In the genomic region with DNA sequence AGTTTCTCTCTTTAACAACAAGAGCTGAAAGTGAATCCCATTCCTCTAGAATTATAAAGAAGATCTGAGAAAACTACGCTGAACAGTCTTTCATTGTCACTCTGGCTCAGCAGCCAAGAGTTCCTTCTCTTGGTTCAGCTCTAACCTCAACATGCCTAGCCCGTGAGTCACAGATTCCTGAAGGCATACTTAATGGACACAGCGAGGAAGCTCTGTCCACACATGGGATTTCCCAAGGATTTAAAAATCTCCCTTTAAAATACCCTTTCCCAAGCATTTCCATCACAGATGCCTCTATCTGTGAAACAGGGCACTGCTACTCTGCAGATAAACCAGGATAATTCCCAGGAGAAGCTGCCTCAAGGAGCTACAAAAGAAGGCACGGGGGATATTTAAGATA, we compare ENCODE assay signal across 12 mouse cellular contexts. TPM values are rescaled to one million over a fixed set of nuclear protein-coding genes. Genes with fewer than 3 reads are reported as not detected.
DNase-seq lines count a peak whose midpoint lies in the region; ATAC-seq and TF ChIP-seq lines count a peak whose summit lies in the region.
"Had no signal": no experiment of that assay in that cellular context is flagged by ENCODE, and none has a peak within 500 bp of the region (broad histone marks: within the 10 kb centered on the region; RNA-seq: fewer than 3 reads in every experiment).

No protein-coding gene starts in this region.

- no peaks in the 10 kb centered on the region for H3K27me3 ChIP-seq in kidney, postnatal 0 days (ENCODE audit: insufficient read depth, low read length)
- no peaks in the 10 kb centered on the region for H3K27me3 ChIP-seq in kidney, embryonic 15.5 days
- no peaks in the 10 kb centered on the region for H3K27me3 ChIP-seq in heart, embryonic 12.5 days (replicated peaks)
- H3K27me3 ChIP-seq in lung, embryonic 16.5 days (ENCODE audit: control insufficient read depth, insufficient read depth, low read depth, low read length): no peaks in the 10 kb centered on the region
- H3K27me3 ChIP-seq: embryonic facial prominence, embryonic 15.5 days had no signal

- H3K27ac ChIP-seq in kidney, postnatal 0 days: no peak overlapping the region
- H3K27ac ChIP-seq in kidney, embryonic 15.5 days: no peak overlapping the region
- H3K27ac ChIP-seq in heart, embryonic 12.5 days (ENCODE audit: poor library complexity, severe bottlenecking): peak overlapping the region; percentile 70
- no peak overlapping the region for H3K27ac ChIP-seq in lung, embryonic 16.5 days (ENCODE audit: low read length)
- H3K27ac ChIP-seq: embryonic facial prominence, embryonic 15.5 days; hindbrain, postnatal 0 days; liver, embryonic 14.5 days had no signal

- TF ChIP-seq CTCF in kidney, postnatal 0 days (IDR thresholded peaks at IDR 0.05; ENCODE audit: low read depth): peak; percentile 15; the same call in 1 of the 2 replicates

- H3K9ac ChIP-seq in kidney, postnatal 0 days (ENCODE audit: low read depth, low read length): no peak overlapping the region
- H3K9ac ChIP-seq in kidney, embryonic 15.5 days: no peak overlapping the region
- H3K9ac ChIP-seq in heart, embryonic 12.5 days: no peak overlapping the region
- no peak overlapping the region for H3K9ac ChIP-seq in lung, embryonic 16.5 days (ENCODE audit: low read length)
- H3K9ac ChIP-seq: embryonic facial prominence, embryonic 15.5 days; liver, embryonic 14.5 days had no signal

- 61% methylated on average over 4 of the region's 4 CpGs for WGBS in kidney, postnatal 0 days
- 73% methylated on average over 4 of the region's 4 CpGs for WGBS in kidney, embryonic 15.5 days
- WGBS in heart, embryonic 12.5 days: 23% methylated on average over 4 of the region's 4 CpGs
- WGBS in lung, embryonic 16.5 days: 49% methylated on average over 4 of the region's 4 CpGs

- no peak overlapping the region for H3K4me3 ChIP-seq in kidney, postnatal 0 days (replicated peaks; ENCODE audit: low read depth, low read length)
- no peak overlapping the region for H3K4me3 ChIP-seq in kidney, embryonic 15.5 days (replicated peaks)
- no peak overlapping the region for H3K4me3 ChIP-seq in heart, embryonic 12.5 days
- no peak overlapping the region for H3K4me3 ChIP-seq in lung, embryonic 16.5 days (ENCODE audit: low read length)
- H3K4me3 ChIP-seq: embryonic facial prominence, embryonic 15.5 days had no signal

- H3K4me1 ChIP-seq in kidney, postnatal 0 days (replicated peaks; ENCODE audit: insufficient read depth, low read length): no peaks in the 10 kb centered on the region
- H3K4me1 ChIP-seq in kidney, embryonic 15.5 days: no peaks in the 10 kb centered on the region
- H3K4me1 ChIP-seq in heart, embryonic 12.5 days (replicated peaks): peaks cover 14% of the 10 kb centered on the region; the same call in 1 of the 2 replicates
- no peaks in the 10 kb centered on the region for H3K4me1 ChIP-seq in lung, embryonic 16.5 days (replicated peaks; ENCODE audit: control insufficient read depth, insufficient read depth, low read length)

- DNase-seq in kidney, postnatal 0 days (ENCODE audit: low spot score): peak; percentile 40
- DNase-seq in adrenal gland, postnatal 10 days: peak; percentile 27
- DNase-seq in thymus, postnatal 36 days: no peak
- no peak for DNase-seq in thymus, postnatal 25 days

- H3K4me2 ChIP-seq in kidney, postnatal 0 days (ENCODE audit: low read length): no peak overlapping the region
- no peak overlapping the region for H3K4me2 ChIP-seq in kidney, embryonic 15.5 days
- no peak overlapping the region for H3K4me2 ChIP-seq in heart, embryonic 12.5 days
- no peak overlapping the region for H3K4me2 ChIP-seq in lung, embryonic 16.5 days (ENCODE audit: low read depth, low read length)
- H3K4me2 ChIP-seq: embryonic facial prominence, embryonic 15.5 days had no signal

- no peaks in the 10 kb centered on the region for H3K36me3 ChIP-seq in kidney, postnatal 0 days (ENCODE audit: insufficient read depth, low read length)
- no peaks in the 10 kb centered on the region for H3K36me3 ChIP-seq in kidney, embryonic 15.5 days
- no peaks in the 10 kb centered on the region for H3K36me3 ChIP-seq in heart, embryonic 12.5 days
- H3K36me3 ChIP-seq in lung, embryonic 16.5 days (ENCODE audit: control insufficient read depth, insufficient read depth, low read length): no peaks in the 10 kb centered on the region
- H3K36me3 ChIP-seq: embryonic facial prominence, embryonic 15.5 days had no signal

- no peaks in the 10 kb centered on the region for H3K9me3 ChIP-seq in kidney, postnatal 0 days (replicated peaks; ENCODE audit: low read length)
- no peaks in the 10 kb centered on the region for H3K9me3 ChIP-seq in kidney, embryonic 15.5 days (replicated peaks)
- H3K9me3 ChIP-seq in heart, embryonic 12.5 days (replicated peaks): no peaks in the 10 kb centered on the region
- no peaks in the 10 kb centered on the region for H3K9me3 ChIP-seq in lung, embryonic 16.5 days (ENCODE audit: control insufficient read depth, low read length)
- H3K9me3 ChIP-seq: embryonic facial prominence, embryonic 15.5 days had no signal

- ATAC-seq in kidney, postnatal 0 days (replicated peaks; ENCODE audit: low FRiP score, low read depth): no peak
- ATAC-seq in kidney, embryonic 15.5 days (replicated peaks; ENCODE audit: low FRiP score): no peak
- ATAC-seq in heart, embryonic 12.5 days (ENCODE audit: insufficient number of reproducible peaks, low FRiP score): peak; percentile 72; the same call in 1 of the 2 replicates
- peak; percentile 72; the same call in 1 of the 2 replicates for ATAC-seq in lung, embryonic 16.5 days (ENCODE audit: low read depth)
- no peak for ATAC-seq in inflammation-experienced regulatory T-cells, adult 6 months
- ATAC-seq: hindbrain, postnatal 0 days had no signal

RNA-seq across cellular contexts. Expression of a gene that starts 15.0 kb away (rescaled TPM):
- 1.0 and 1.3 TPM in 2 replicates for polyA plus RNA-seq in kidney, postnatal 0 days (2015; fragmentation: Nextera tagmentation; extraction: Ambion mirVana)
- polyA plus RNA-seq in kidney, embryonic 15.5 days (2015; fragmentation: Nextera tagmentation; extraction: Ambion mirVana): 0.65 and 0.77 TPM in 2 replicates
- 1 to 10 TPM; 1.3 TPM for total RNA-seq in adrenal gland, postnatal 10 days (2021)
- 0.15 TPM in 1 of 2 replicates, not detected in the other for polyA plus RNA-seq in heart, embryonic 12.5 days (2016; fragmentation: Nextera tagmentation; extraction: Ambion mirVana)
- polyA plus RNA-seq in lung, embryonic 16.5 days (2015; fragmentation: Nextera tagmentation; extraction: Ambion mirVana): 0.41 and 1.0 TPM in 2 replicates
- polyA plus RNA-seq in inflammation-experienced regulatory T-cells, adult 6 months (2017; shearing (Covaris generic)): not detected
- total RNA-seq: hindbrain, postnatal 0 days had no signal
- polyA plus RNA-seq: neural tube, embryonic 11.5 days had no signal

RNA-seq across cellular contexts. Expression of a gene that starts 27.6 kb away (rescaled TPM):
- polyA plus RNA-seq in kidney, postnatal 0 days (2015; fragmentation: Nextera tagmentation; extraction: Ambion mirVana): 0.17 TPM in 1 of 2 replicates, not detected in the other
- not detected in 2 replicates for polyA plus RNA-seq in kidney, embryonic 15.5 days (2015; fragmentation: Nextera tagmentation; extraction: Ambion mirVana)
- under 1 TPM in 1 of 2 experiments, not detected in 1; 0.36 TPM for total RNA-seq in adrenal gland, postnatal 10 days (2021)
- polyA plus RNA-seq in heart, embryonic 12.5 days (2016; fragmentation: Nextera tagmentation; extraction: Ambion mirVana): not detected in 2 replicates
- not detected in 2 replicates for polyA plus RNA-seq in lung, embryonic 16.5 days (2015; fragmentation: Nextera tagmentation; extraction: Ambion mirVana)
- under 1 TPM in 1 of 3 experiments, not detected in 2; 0.92 TPM for polyA plus RNA-seq in inflammation-experienced regulatory T-cells, adult 6 months (2017; shearing (Covaris generic))
- total RNA-seq: hindbrain, postnatal 0 days had no signal
- polyA plus RNA-seq: embryonic facial prominence, embryonic 15.5 days; neural tube, embryonic 11.5 days had no signal

RNA-seq across cellular contexts. Expression of a gene that starts 54.9 kb away (rescaled TPM):
- 74.1 and 90.5 TPM in 2 replicates for polyA plus RNA-seq in kidney, postnatal 0 days (2015; fragmentation: Nextera tagmentation; extraction: Ambion mirVana)
- 47.1 and 61.2 TPM in 2 replicates for polyA plus RNA-seq in kidney, embryonic 15.5 days (2015; fragmentation: Nextera tagmentation; extraction: Ambion mirVana)
- total RNA-seq in adrenal gland, postnatal 10 days (2021): 10 to 100 TPM; 14.8 to 16.1 TPM
- polyA plus RNA-seq in heart, embryonic 12.5 days (2016; fragmentation: Nextera tagmentation; extraction: Ambion mirVana): 35.1 and 38.0 TPM in 2 replicates
- 33.2 and 42.9 TPM in 2 replicates for polyA plus RNA-seq in lung, embryonic 16.5 days (2015; fragmentation: Nextera tagmentation; extraction: Ambion mirVana)
- polyA plus RNA-seq in inflammation-experienced regulatory T-cells, adult 6 months (2017; shearing (Covaris generic)): 1 to 10 TPM in 2 of 3 experiments, under 1 TPM in 1; 0.80 to 2.3 (median 1.3) TPM

Comparison
In these comparisons a context has a peak if more than half of its experiments do, and no peak if none do; other contexts are left out.
1. ATAC-seq: peak in heart, embryonic 12.5 days (single experiment) and lung, embryonic 16.5 days (single experiment); none in kidney, postnatal 0 days (single experiment), kidney, embryonic 15.5 days (single experiment) and inflammation-experienced regulatory T-cells, adult 6 months (single experiment).
2. DNase-seq: peak in kidney, postnatal 0 days (single experiment) and adrenal gland, postnatal 10 days (single experiment); none in thymus, postnatal 36 days (0 of 2) and thymus, postnatal 25 days (single experiment).
3. RNA of a gene that starts 54.9 kb away (polyA plus RNA-seq): 74.1 to 90.5 TPM in kidney, postnatal 0 days, 47.1 to 61.2 TPM in kidney, embryonic 15.5 days, 33.2 to 42.9 TPM in lung, embryonic 16.5 days and 35.1 to 38.0 TPM in heart, embryonic 12.5 days; 0.80 to 2.3 TPM in inflammation-experienced regulatory T-cells, adult 6 months; every median in the first group is over 10 times any median in the second.